Mouse (Mus musculus) cortical plate, adult 2 months (tissue): ENCODE measurements around the gene Slc39a2. TPM values are rescaled to one million over a fixed set of nuclear protein-coding genes. Genes with fewer than 3 reads are reported as not detected.
"Not testable (repeated sequence)": the region's sequence is repeated elsewhere in the genome, so short reads cannot be mapped to it uniquely, and the experiment has no call there.

Experiments
- H3K27ac ChIP-seq: fragments of 200-500 bp; 2 replicates; pipeline ENCODE4 v1.5.1; 2012; ENCODE audit warnings: low read length, control low read depth, inconsistent platforms; ENCODE audit not compliant: insufficient read depth
- H3K4me1 ChIP-seq: fragments of 200-500 bp; 2 replicates; pipeline ENCODE4 v1.6.1; 2011; ENCODE audit warnings: low read length; ENCODE audit not compliant: control insufficient read depth, insufficient read depth
- H3K4me3 ChIP-seq: fragments of 200-500 bp; 2 replicates; pipeline ENCODE4 v1.5.1; 2011; ENCODE audit warnings: mild to moderate bottlenecking, low read length, control low read depth; ENCODE audit not compliant: insufficient read depth
- CTCF ChIP-seq: fragments of 200-500 bp; IDR thresholded peaks from 2 replicates; pipeline ENCODE4 v1.5.1; 2011; ENCODE audit warnings: mild to moderate bottlenecking, control low read depth, low read length; ENCODE audit not compliant: insufficient read depth; ENCODE audit errors: extremely low read depth
- POLR2A ChIP-seq: fragments of 200-500 bp; IDR thresholded peaks from 2 replicates; pipeline ENCODE4 v1.6.1; 2011; ENCODE audit warnings: mild to moderate bottlenecking, low read length, control low read depth; ENCODE audit not compliant: insufficient read depth; ENCODE audit errors: extremely low read depth
- polyA plus RNA-seq: library from polyadenylated mRNA; depleted of rRNA; stranded (reverse); fragments of >200 nt; gene quantifications from 2 replicates; pipeline ENCODE4 v1.2.3, GENCODE M21; 2012

The Slc39a2 gene
- polyA plus RNA-seq, 1 experiment: 17.8 TPM

GRCm38 (mm10) chr14:51915030-51915429 lies 22.3 kb downstream of the Slc39a2 start:
- Histone ChIP-seq H3K4me3 (no peak overlapping the region), H3K27ac (peak overlapping the region; percentile 63; the same call in 1 of the 2 replicates), H3K4me1 (no peaks in the 10 kb centered on the region; the same call in 1 of the 2 replicates)
- TF ChIP-seq CTCF (no peak), POLR2A (no peak)

- TF ChIP-seq CTCF (no peak), POLR2A (no peak)
- no peak overlapping the region for H3K27ac ChIP-seq
- no peaks in the 10 kb centered on the region; the same call in 1 of the 2 replicates for H3K4me1 ChIP-seq
- no peak overlapping the region for H3K4me3 ChIP-seq
Observed at GRCm38 (mm10) chr14:51916539-51916938, 23.9 kb downstream of the Slc39a2 start.

GRCm38 (mm10) chr14:51918125-51918524 lies 25.4 kb downstream of the Slc39a2 start, which contains the start of gene Tppp2:
TSS of gene Tppp2 (plus strand) at chr14:51918425.
- Histone ChIP-seq H3K4me3 (no peak within 1 kb of the TSS), H3K4me1 (peaks cover 4% of the 10 kb centered on the region; the same call in 1 of the 2 replicates), H3K27ac (no peak within 1 kb of the TSS)
- TF ChIP-seq POLR2A (no peak), CTCF (no peak)

GRCm38 (mm10) chr14:51918966-51919365 lies 26.3 kb downstream of the Slc39a2 start:
- no peak for TF ChIP-seq POLR2A
- no peak for TF ChIP-seq CTCF
- H3K4me3 ChIP-seq: no peak overlapping the region
- H3K27ac ChIP-seq: no peak overlapping the region
- peaks cover 4% of the 10 kb centered on the region; the same call in 1 of the 2 replicates for H3K4me1 ChIP-seq

- peaks cover 4% of the 10 kb centered on the region; the same call in 1 of the 2 replicates for H3K4me1 ChIP-seq
- no peak overlapping the region for H3K4me3 ChIP-seq
- no peak overlapping the region for H3K27ac ChIP-seq
- no peak for TF ChIP-seq CTCF
- no peak for TF ChIP-seq POLR2A
Observed at GRCm38 (mm10) chr14:51921759-51922570, 29.3 kb downstream of the Slc39a2 start.

GRCm38 (mm10) chr14:51922571-51922865 lies 29.8 kb downstream of the Slc39a2 start, which contains the start of gene Rnase13:
TSS of gene Rnase13 (minus strand) at chr14:51922773.
- Histone ChIP-seq H3K4me3 (no peak within 1 kb of the TSS), H3K4me1 (peaks cover 4% of the 10 kb centered on the region; the same call in 1 of the 2 replicates), H3K27ac (no peak within 1 kb of the TSS)
- TF ChIP-seq CTCF (no peak), POLR2A (no peak)

- TF ChIP-seq POLR2A: no peak
- no peak for TF ChIP-seq CTCF
- Histone ChIP-seq H3K4me1 (peaks cover 4% of the 10 kb centered on the region; the same call in 1 of the 2 replicates), H3K27ac (no peak overlapping the region), H3K4me3 (no peak overlapping the region)
Observed at GRCm38 (mm10) chr14:51922910-51923309, 30.2 kb downstream of the Slc39a2 start.

DNA sequence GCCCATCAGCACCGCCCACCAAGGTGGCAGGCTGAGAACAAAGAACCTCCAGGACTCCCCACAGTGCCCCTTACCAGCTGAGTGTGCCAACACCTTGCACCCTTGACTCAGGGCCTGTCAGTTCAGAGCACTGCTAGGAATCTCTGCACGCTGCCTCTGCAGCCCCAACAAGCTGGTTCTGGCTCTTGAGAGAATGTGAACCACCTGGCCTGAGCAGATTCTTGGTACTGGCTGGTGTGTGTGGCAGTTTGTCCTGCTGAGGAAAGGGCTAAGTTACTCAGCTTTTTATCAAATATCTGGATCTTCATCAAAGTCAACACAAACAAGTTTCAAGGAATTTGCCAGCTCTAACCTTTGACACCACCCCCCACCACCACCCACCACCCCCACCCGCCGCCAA lies 30.8 kb downstream of the Slc39a2 start:
- Histone ChIP-seq H3K4me3 (no peak overlapping the region), H3K27ac (no peak overlapping the region), H3K4me1 (peaks cover 4% of the 10 kb centered on the region; the same call in 1 of the 2 replicates)
- TF ChIP-seq CTCF (no peak), POLR2A (no peak)

DNA sequence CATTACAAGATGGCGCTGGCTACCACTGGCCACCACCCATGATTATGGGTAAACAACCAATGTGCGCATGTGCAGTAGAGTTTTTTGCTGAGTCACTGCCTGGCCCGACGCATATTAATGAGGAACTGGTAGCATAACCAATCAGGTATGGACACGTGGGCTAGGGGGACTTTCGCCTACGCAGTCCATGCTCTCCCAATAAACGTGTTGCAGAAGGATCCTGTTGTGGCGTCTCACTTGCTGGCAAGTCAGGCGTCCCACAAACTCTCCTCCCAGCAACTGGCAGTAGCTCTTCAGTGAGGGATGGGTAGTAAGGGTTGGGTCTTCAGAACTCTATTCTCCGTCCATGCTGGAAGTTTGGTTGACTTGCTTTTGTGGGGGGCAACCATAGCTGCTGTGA lies 34.2 kb downstream of the Slc39a2 start:
- H3K4me1 ChIP-seq, H3K27ac ChIP-seq, H3K4me3 ChIP-seq: not testable (repeated sequence)

GRCm38 (mm10) chr14:51929309-51929943 lies 36.7 kb downstream of the Slc39a2 start:
- Histone ChIP-seq H3K4me3 (no peak overlapping the region), H3K4me1 (no peaks in the 10 kb centered on the region), H3K27ac (peak overlapping the region; percentile 16; the same call in 1 of the 2 replicates)
- no peak for TF ChIP-seq CTCF
- TF ChIP-seq POLR2A: 0 out of 2 replicates have a peak, but pooled peaks have one; percentile 25
